Mouse (Mus musculus): Measurements from ENCODE around the gene Hoxd9.

GRCm38 (mm10) chr2:74699664-74700545 lies 2.4 kb downstream of the Hoxd9 start:
- TF ChIP-seq CTCF (IDR thresholded peaks at IDR 0.05): no peak
- TF ChIP-seq EP300 (IDR thresholded peaks at IDR 0.05): no peak

All from lung, postnatal 0 days (tissue).